Mouse (Mus musculus): ENCODE results near the gene Pip4p1.

- no peak for TF ChIP-seq CTCF (IDR thresholded peaks at IDR 0.05; ENCODE audit: extremely low read depth, insufficient read length, insufficient replicate concordance, low read depth, low read length)
- no peak for TF ChIP-seq POLR2A (IDR thresholded peaks at IDR 0.05; ENCODE audit: low read depth, low read length)
These were observed 46.0 kb upstream of the Pip4p1 start for GRCm38 (mm10) chr14:50976674-50977073.
